Mouse (Mus musculus) midbrain, postnatal 0 days (tissue): ENCODE measurements at regions not wholly inside any gene's neighbourhood (a gene's known extent, or its start where the extent isn't known, plus 50 kb on each side); places are given as distances from the start of the nearest gene placed in this dataset.

Source experiments
- ATAC-seq: fragments of 200-750 bp; cut with Nextera tagmentation; 2 replicates; pipeline ENCODE4 v1.8.0; 2017; ENCODE audit warnings: moderate number of reproducible peaks, mild to moderate bottlenecking, moderate TSS enrichment, moderate library complexity; ENCODE audit not compliant: low FRiP score
- DNase-seq: peaks from one replicate; pipeline ENCODE4 v3.0.0-alpha.2; 2015; ENCODE audit warnings: low spot score
- H3K27ac ChIP-seq: fragments of 300-500 bp; sonication (generic); 2 replicates; pipeline ENCODE4 v1.5.1; 2014; ENCODE audit warnings: low read depth, mild to moderate bottlenecking, low read length, mixed read lengths
- H3K27me3 ChIP-seq: fragments of 300-500 bp; sonication (generic); 2 replicates; pipeline ENCODE4 v1.6.1; 2014; ENCODE audit warnings: low read length, control low read depth, mixed read lengths; ENCODE audit not compliant: insufficient read depth
- H3K36me3 ChIP-seq: fragments of 300-500 bp; sonication (generic); 2 replicates; pipeline ENCODE4 v1.6.1; 2014; ENCODE audit warnings: low read length, control low read depth, mixed read lengths; ENCODE audit not compliant: insufficient read depth
- H3K4me1 ChIP-seq: fragments of 300-500 bp; sonication (generic); 2 replicates; pipeline ENCODE4 v1.6.1; 2014; ENCODE audit warnings: mild to moderate bottlenecking, control low read depth, antibody characterized with exemption, low read length, mixed read lengths; ENCODE audit not compliant: insufficient read depth
- H3K4me2 ChIP-seq: fragments of 300-500 bp; sonication (generic); 2 replicates; pipeline ENCODE4 v1.6.1; 2014; ENCODE audit warnings: low read depth, mild to moderate bottlenecking, low read length, mixed read lengths; ENCODE audit not compliant: poor library complexity, severe bottlenecking
- H3K4me3 ChIP-seq: fragments of 300-500 bp; sonication (generic); 2 replicates; pipeline ENCODE4 v1.5.1; 2014; ENCODE audit warnings: low read depth, mild to moderate bottlenecking, low read length, moderate library complexity
- H3K9ac ChIP-seq: fragments of 300-500 bp; sonication (generic); replicated peaks from 2 replicates; pipeline ENCODE4 v1.6.1; 2014; ENCODE audit warnings: mild to moderate bottlenecking, low read length, moderate library complexity, mixed read lengths; ENCODE audit not compliant: poor library complexity, severe bottlenecking
- H3K9me3 ChIP-seq: fragments of 300-500 bp; sonication (generic); 2 replicates; pipeline ENCODE4 v1.6.1; 2016; ENCODE audit warnings: low read length, control low read depth
- CTCF ChIP-seq: IDR thresholded peaks from 2 replicates; pipeline ENCODE4 v1.5.1; 2016; ENCODE audit warnings: antibody characterized with exemption, mild to moderate bottlenecking
- WGBS: fragments of 180-500 bp; shearing (Covaris S2); extraction: QIAGEN DNeasy Blood & Tissue Kit; methylation state at CpG from one replicate; pipeline ENCODE4 v1.1.7; 2014; 5-methylcytosine and 5-hydroxymethylcytosine counted together

GRCm38 (mm10) chr10:44704143-44704542, 175.8 kb upstream of the Prdm1 start:
- DNase-seq = no peak
- H3K4me3 ChIP-seq = no peak overlapping the region
- no peak for ATAC-seq
- no peaks in the 10 kb centered on the region for H3K4me1 ChIP-seq
- H3K27ac ChIP-seq = no peak overlapping the region
- H3K9me3 ChIP-seq = no peaks in the 10 kb centered on the region
- H3K27me3 ChIP-seq = no peaks in the 10 kb centered on the region
- no peak for TF ChIP-seq CTCF
- whole genome bisulfite sequencing = 90% methylated on average over 3 of the region's 3 CpGs
- H3K4me2 ChIP-seq = no peak overlapping the region
- no peaks in the 10 kb centered on the region for H3K36me3 ChIP-seq
- no peak overlapping the region for H3K9ac ChIP-seq

DNA sequence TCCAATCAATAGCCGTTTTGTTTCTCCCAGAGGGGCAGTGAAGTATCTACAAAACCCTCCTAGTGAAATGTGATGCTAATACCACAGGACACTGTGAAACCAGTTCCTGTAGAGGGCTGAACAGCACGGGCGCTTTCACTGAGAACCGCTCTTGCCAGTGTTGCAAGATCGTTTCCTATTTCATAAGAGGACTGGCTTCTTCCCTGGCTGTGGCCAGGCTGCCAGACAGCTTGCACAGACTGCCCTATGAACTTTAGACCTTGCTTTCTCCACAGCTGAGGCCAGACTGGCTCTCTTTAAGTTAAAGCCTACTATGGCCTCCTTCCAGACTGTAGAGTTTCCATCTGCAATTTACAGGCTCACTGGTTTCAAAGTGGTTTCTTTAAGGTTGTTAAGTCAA, 173.8 kb upstream of the Prdm1 start:
- Histone ChIP-seq H3K27ac (no peak overlapping the region), H3K4me1 (no peaks in the 10 kb centered on the region), H3K4me2 (no peak overlapping the region), H3K4me3 (no peak overlapping the region), H3K9me3 (no peaks in the 10 kb centered on the region), H3K36me3 (no peaks in the 10 kb centered on the region), H3K27me3 (no peaks in the 10 kb centered on the region), H3K9ac (no peak overlapping the region)
- ATAC-seq (no peak), DNase-seq (no peak)
- TF ChIP-seq CTCF = no peak
- WGBS = 79% methylated on average over 5 of the region's 5 CpGs

GRCm38 (mm10) chr10:44699988-44700537, 171.8 kb upstream of the Prdm1 start:
- Histone ChIP-seq H3K4me3 (no peak overlapping the region), H3K9ac (no peak overlapping the region), H3K36me3 (no peaks in the 10 kb centered on the region), H3K27me3 (no peaks in the 10 kb centered on the region), H3K4me2 (no peak overlapping the region), H3K27ac (no peak overlapping the region), H3K4me1 (no peaks in the 10 kb centered on the region), H3K9me3 (no peaks in the 10 kb centered on the region)
- no peak for DNase-seq
- ATAC-seq = no peak
- no peak for TF ChIP-seq CTCF
- whole genome bisulfite sequencing = 93% methylated on average over 11 of the region's 11 CpGs

- ATAC-seq = no peak
- no peak for TF ChIP-seq CTCF
- WGBS = 76% methylated on average over 2 of the region's 2 CpGs
Observed at GRCm38 (mm10) chr10:44697966-44698365, 169.7 kb upstream of the Prdm1 start.

GRCm38 (mm10) chr10:44696973-44697372, 168.7 kb upstream of the Prdm1 start:
- no peak for DNase-seq
- no peaks in the 10 kb centered on the region for H3K9me3 ChIP-seq
- no peaks in the 10 kb centered on the region for H3K4me1 ChIP-seq
- H3K27ac ChIP-seq = no peak overlapping the region
- H3K27me3 ChIP-seq = no peaks in the 10 kb centered on the region
- WGBS = 27% methylated on average over 2 of the region's 2 CpGs
- no peaks in the 10 kb centered on the region for H3K36me3 ChIP-seq
- H3K9ac ChIP-seq = no peak overlapping the region
- H3K4me2 ChIP-seq = no peak overlapping the region
- no peak overlapping the region for H3K4me3 ChIP-seq
- ATAC-seq = no peak
- TF ChIP-seq CTCF = no peak

More at GRCm38 (mm10) chr10:44697966-44698365, 169.7 kb upstream of the Prdm1 start:
- Histone ChIP-seq H3K4me1 (no peaks in the 10 kb centered on the region), H3K9me3 (no peaks in the 10 kb centered on the region), H3K27me3 (no peaks in the 10 kb centered on the region), H3K36me3 (no peaks in the 10 kb centered on the region), H3K4me2 (no peak overlapping the region), H3K9ac (no peak overlapping the region), H3K27ac (no peak overlapping the region), H3K4me3 (no peak overlapping the region)
- DNase-seq = no peak

- TF ChIP-seq CTCF = no peak
- Histone ChIP-seq H3K27me3 (no peaks in the 10 kb centered on the region), H3K4me3 (no peak overlapping the region), H3K36me3 (no peaks in the 10 kb centered on the region), H3K9me3 (no peaks in the 10 kb centered on the region), H3K4me2 (no peak overlapping the region), H3K27ac (no peak overlapping the region), H3K4me1 (no peaks in the 10 kb centered on the region), H3K9ac (no peak overlapping the region)
- DNase-seq (no peak), ATAC-seq (no peak)
- 84% methylated on average over 15 of the region's 15 CpGs for WGBS
Observed at GRCm38 (mm10) chr10:44691590-44692327, 163.5 kb upstream of the Prdm1 start.
